Mouse (Mus musculus) adrenal gland, adult 2 months (tissue): ENCODE data around the gene Galns. TPM values are rescaled to one million over a fixed set of nuclear protein-coding genes. Genes with fewer than 3 reads are reported as not detected.
A peak's percentile ranks its signal among the peaks of the same experiment; 100 is the strongest.

Experiments
- DNase-seq: peaks from one replicate; pipeline ENCODE4 v3.0.0; 2021
- microRNA-seq, 2 experiments: library from miRNA; unstranded; fragments of <30 nt; microRNA quantifications; one replicate each; pipeline ENCODE4 v1.2.0; 2021
- polyA plus RNA-seq: library from polyadenylated mRNA; depleted of rRNA; stranded (reverse); fragments of >200 nt; gene quantifications from 2 replicates; pipeline ENCODE4 v1.2.3, GENCODE M21; 2012; rRNA removed
- total RNA-seq, 2 experiments: library from RNA; stranded (reverse); gene quantifications; 2 replicates each; pipeline ENCODE4 v1.2.3; 2021

The Galns gene
- total and polyA plus RNA-seq, 3 experiments = 6.0 to 7.8 (median 6.8) TPM

DNA sequence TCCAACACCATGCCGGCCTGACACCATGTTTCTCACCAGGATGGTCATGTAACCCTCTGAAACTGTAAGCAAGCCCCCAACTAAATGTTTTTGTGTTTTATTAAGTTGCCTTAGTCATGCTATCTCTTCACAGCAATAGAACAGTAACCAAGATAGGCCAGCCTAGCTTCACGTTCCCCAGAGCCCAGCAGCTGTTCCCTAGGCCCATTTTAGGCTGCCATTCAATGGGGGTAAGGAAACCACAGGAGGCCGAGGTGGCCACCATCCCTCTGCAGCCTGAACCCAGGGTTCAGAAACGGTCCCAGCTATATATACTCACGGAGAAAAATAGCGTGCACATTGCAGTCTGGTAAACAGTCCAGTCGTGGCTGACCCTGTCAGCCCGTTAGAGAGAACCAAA lies 67.1 kb downstream of the Galns start:
- no peak for DNase-seq

DNA sequence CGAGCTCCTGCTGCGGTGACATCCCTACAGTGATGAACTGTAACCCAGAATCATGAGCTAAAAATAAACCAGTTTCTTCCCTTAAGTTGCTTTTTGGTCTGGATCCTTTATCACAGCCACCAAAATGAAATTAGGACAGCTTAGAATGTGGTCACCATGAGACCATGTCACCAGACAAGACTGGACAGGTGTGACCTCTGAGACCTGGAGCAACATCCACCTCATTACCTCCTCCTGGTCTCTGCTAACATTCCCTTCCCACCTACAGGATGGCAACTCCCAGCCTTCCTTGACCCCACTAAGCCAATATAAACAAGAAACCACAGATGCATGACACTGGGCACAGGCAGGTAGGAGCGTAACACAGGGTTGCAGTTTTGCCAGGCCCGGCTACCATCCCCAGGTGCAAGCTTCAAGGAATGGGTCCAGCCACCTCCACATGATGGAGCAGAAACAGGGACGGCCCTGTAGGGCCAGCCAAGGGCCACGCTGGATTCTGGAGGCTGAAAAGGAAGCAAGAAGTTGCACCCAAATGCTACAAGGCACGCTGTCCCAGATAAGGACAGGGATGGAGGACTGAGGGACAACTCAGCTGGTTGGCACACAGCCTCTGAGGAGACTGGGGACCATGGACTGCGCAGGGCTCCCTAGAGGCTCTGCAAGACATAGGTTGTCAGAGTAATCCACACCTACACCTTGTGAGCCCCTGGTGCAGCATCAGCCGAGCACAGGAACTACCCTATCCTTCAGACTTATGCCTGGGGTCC lies 72.8 kb downstream of the Galns start:
- DNase-seq = no peak

DNA sequence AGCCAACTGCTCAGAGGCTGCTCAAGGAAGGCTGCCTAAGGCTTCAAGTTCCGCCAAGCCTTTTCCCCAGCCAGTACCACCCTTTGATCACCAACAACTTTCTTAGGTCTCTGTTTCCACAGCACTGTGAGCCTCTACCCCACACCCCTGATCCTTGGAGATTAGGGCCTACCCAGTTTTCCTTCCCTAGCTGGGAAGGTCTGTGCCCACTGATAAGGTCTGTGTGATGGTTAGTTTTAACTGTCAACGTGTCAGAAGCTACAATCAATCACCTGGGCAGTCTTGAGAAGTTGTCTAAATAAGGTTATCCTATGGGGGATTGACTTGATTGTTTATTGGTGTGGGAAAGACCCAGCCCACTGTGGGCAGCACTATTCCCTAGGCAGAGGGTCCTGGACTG lies 73.5 kb downstream of the Galns start:
- no peak for DNase-seq

DNA sequence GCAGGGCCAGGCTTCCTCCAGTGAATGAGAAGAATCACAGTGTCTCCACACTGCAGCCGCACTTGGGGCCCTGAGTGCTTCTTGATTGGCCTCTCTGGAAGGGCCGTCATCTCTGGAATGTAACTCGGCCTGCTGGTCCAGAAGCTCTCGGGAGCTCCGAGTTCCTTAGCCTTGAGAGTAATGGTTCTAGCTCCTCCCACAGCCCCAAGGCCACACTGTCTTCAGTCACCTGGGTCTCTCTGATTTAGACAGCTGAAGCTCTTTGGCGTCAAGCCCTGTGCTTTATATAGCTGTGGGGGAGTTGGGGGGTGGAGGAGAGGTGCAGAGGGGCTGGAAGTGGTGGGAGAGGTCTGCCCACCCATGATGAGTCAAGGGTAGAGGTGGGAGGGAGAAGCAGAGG lies 74.2 kb downstream of the Galns start:
- DNase-seq = peak; percentile 33

DNA sequence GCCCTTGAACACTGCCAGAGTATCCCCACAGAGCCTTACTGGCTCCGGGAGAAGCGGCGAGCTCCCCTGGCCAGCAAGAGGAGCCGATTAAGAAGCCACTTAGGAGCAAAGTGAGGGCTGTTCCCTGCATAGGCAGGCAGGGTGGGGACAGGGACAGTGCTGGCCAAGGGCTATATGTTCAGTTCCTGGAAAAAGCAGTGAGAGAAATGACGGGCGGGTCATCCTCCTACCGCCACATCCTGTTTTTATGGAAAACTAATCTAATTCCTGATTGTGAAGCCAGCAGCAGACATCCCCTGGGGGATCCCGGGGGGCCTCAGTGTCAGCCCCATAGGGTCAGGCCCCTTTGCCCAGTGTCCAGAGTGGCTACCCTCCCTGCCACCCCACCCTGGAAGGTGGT lies 80.0 kb downstream of the Galns start:
- DNase-seq = no peak

DNA sequence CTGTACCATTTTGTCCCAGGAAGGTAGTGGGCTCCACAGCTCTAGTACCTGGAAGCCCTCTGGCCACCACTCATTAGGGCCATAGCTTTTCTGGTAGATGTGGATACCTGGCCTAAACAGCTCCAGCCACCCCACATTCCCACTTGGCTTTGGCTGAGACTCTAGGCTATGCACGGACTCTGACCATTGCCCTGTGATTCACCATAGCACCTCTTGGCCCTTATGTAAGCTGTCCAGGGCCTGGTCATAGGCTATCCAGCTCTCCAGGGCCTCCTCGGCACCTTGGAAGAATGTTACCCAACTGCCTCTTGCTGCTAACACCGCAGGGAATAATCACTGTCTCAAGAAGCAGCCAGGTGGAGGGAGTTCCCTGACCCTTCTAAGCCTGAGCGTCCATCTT lies 82.1 kb downstream of the Galns start:
- DNase-seq = no peak

Small RNAs within 50 kb of the gene (microRNA-seq; reads per million reads assigned to microRNA genes)
- 0 reads per million in 2 experiments for gene Mir6396

Other genes starting within 250 kb of the Galns start
- gene Zc3h18, start 234.9 kb downstream of the Galns start, total RNA-seq = 10 to 100 TPM; 36.9 to 44.8 TPM
- gene Zc3h18, start 234.9 kb downstream of the Galns start, polyA plus RNA-seq = 34.3 and 38.2 TPM in 2 replicates
- gene Il17c, start 189.4 kb downstream of the Galns start, total RNA-seq = not detected
- 0.16 TPM in 1 of 2 replicates, not detected in the other for gene Il17c, start 189.4 kb downstream of the Galns start, polyA plus RNA-seq
- 10 to 100 TPM; 26.3 to 43.7 TPM for gene Cyba, start 178.5 kb downstream of the Galns start, total RNA-seq
- 108 and 116 TPM in 2 replicates for gene Cyba, start 178.5 kb downstream of the Galns start, polyA plus RNA-seq
- gene Mvd, start 168.0 kb downstream of the Galns start, total RNA-seq = 10 to 100 TPM in 1 of 2 experiments, 1 to 10 TPM in 1; 9.2 to 39.5 TPM
- gene Mvd, start 168.0 kb downstream of the Galns start, polyA plus RNA-seq = 39.7 and 73.8 TPM in 2 replicates
- not detected for gene Snai3, start 150.7 kb downstream of the Galns start, total RNA-seq
- gene Snai3, start 150.7 kb downstream of the Galns start, polyA plus RNA-seq = 0.15 and 0.19 TPM in 2 replicates
- gene Rnf166, start 135.4 kb downstream of the Galns start, total RNA-seq = 10 to 100 TPM; 42.8 to 83.8 TPM
- 132 and 157 TPM in 2 replicates for gene Rnf166, start 135.4 kb downstream of the Galns start, polyA plus RNA-seq
- 10 to 100 TPM; 15.5 to 18.1 TPM for gene Ctu2, start 135.3 kb downstream of the Galns start, total RNA-seq
- gene Ctu2, start 135.3 kb downstream of the Galns start, polyA plus RNA-seq = 40.6 and 46.7 TPM in 2 replicates
- gene Piezo1, start 60.1 kb downstream of the Galns start, total RNA-seq = 10 to 100 TPM; 15.1 to 26.4 TPM
- gene Piezo1, start 60.1 kb downstream of the Galns start, polyA plus RNA-seq = 47.5 and 64.7 TPM in 2 replicates
- gene Cdt1, start 43.4 kb downstream of the Galns start, total RNA-seq = 1 to 10 TPM; 5.0 to 7.0 TPM
- gene Cdt1, start 43.4 kb downstream of the Galns start, polyA plus RNA-seq = 19.9 and 22.4 TPM in 2 replicates
- gene Aprt, start 34.6 kb downstream of the Galns start, total RNA-seq = 100 to 1,000 TPM in 1 of 2 experiments, 10 to 100 TPM in 1; 56.2 to 106 TPM
- 161 and 176 TPM in 2 replicates for gene Aprt, start 34.6 kb downstream of the Galns start, polyA plus RNA-seq
- gene Trappc2l, start 177 bp upstream of the Galns start, total RNA-seq = 10 to 100 TPM; 53.8 to 55.5 TPM
- gene Trappc2l, start 177 bp upstream of the Galns start, polyA plus RNA-seq = 159 and 161 TPM in 2 replicates
- gene Pabpn1l, start 11.3 kb upstream of the Galns start, total RNA-seq = not detected
- gene Pabpn1l, start 11.3 kb upstream of the Galns start, polyA plus RNA-seq = not detected in 2 replicates
- gene Cbfa2t3, start 87.6 kb upstream of the Galns start, total RNA-seq = 10 to 100 TPM; 13.9 to 16.2 TPM
- 19.3 and 20.3 TPM in 2 replicates for gene Cbfa2t3, start 87.6 kb upstream of the Galns start, polyA plus RNA-seq
- gene Acsf3, start 164.0 kb upstream of the Galns start, total RNA-seq = 10 to 100 TPM; 40.4 to 42.3 TPM
- gene Acsf3, start 164.0 kb upstream of the Galns start, polyA plus RNA-seq = 44.4 and 45.8 TPM in 2 replicates
- under 1 TPM; 0.79 to 0.95 TPM for gene Cdh15, start 236.5 kb upstream of the Galns start, total RNA-seq
- gene Cdh15, start 236.5 kb upstream of the Galns start, polyA plus RNA-seq = 0.72 and 0.79 TPM in 2 replicates